Mouse (Mus musculus): ENCODE measurements around the gene Gpr62.
"Not testable (repeated sequence)": the region's sequence is repeated elsewhere in the genome, so short reads cannot be mapped to it uniquely, and the experiment has no call there.

DNA sequence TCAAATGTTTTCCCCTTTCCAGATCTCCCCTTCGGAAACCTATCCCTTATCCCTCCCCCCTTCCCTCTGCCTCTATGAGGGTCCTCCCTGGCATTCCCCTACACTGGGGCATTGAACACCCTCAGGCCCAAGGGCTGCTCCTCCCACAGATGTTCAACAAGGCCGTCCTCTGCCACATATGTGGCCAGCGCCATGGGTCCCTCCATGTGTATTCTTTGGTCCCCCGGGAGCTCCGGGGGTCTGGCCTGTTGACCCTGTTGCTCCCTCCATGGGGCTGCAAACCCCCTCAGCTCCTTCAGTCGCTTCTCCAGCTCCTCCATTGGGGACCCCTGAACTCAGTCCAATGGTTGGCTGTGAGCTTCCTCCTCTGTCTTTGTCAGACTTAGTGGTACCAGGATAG is 21.9 kb upstream of the Gpr62 start:
- not testable (repeated sequence) for TF ChIP-seq CTCF (IDR thresholded peaks at IDR 0.05; ENCODE audit: insufficient read depth, low read length); POLR2A (IDR thresholded peaks at IDR 0.05; ENCODE audit: borderline replicate concordance, extremely low read depth, low read depth, low read length)

Data from lung, adult 2 months (tissue).